Mouse (Mus musculus) lung, postnatal 25 days (tissue): Measurements from ENCODE around the gene Olfr539.
"Not testable (repeated sequence)": the region's sequence is repeated elsewhere in the genome, so short reads cannot be mapped to it uniquely, and the experiment has no call there.

Experiments used
- DNase-seq: peaks from one replicate; pipeline ENCODE4 v3.0.0; 2022; ENCODE audit warnings: low spot score

Gene Olfr539

GRCm38 (mm10) chr7:140659630-140660029 lies at the start of gene Olfr539:
Gene Olfr539, plus strand, starts transcription at chr7:140659930.
- DNase-seq = no peak

- not testable (repeated sequence) for DNase-seq
These were observed 31.1 kb upstream of the Olfr539 start, which contains the start of gene Olfr61 for GRCm38 (mm10) chr7:140628670-140629069. Gene Olfr61, plus strand, starts transcription at chr7:140628970.

- DNase-seq = no peak
These were observed 29.2 kb upstream of the Olfr539 start for GRCm38 (mm10) chr7:140630559-140630958.

GRCm38 (mm10) chr7:140646152-140646551 lies 13.6 kb upstream of the Olfr539 start, which contains the start of gene Olfr53:
Gene Olfr53, plus strand, starts transcription at chr7:140646452.
- no peak for DNase-seq

DNA sequence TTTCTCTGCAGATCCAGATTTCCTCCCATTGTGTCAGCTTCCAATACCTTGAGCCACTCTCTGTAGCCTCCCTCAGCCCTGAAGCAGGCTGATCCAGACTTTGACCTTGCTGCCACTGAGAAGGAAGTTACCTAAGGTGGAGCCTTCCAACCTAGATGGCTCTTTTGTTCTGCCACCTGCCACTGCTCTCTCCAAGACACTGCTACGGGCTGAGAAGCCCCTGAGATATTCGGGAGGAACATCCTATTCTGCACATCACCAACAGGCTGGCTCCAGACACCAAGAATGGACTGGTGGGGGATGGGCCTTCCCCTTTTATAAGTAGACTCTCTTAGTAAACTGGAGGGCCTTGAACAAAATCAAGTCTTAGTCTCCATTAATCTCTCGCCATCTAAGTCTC lies 11.0 kb downstream of the Olfr539 start:
- not testable (repeated sequence) for DNase-seq

DNA sequence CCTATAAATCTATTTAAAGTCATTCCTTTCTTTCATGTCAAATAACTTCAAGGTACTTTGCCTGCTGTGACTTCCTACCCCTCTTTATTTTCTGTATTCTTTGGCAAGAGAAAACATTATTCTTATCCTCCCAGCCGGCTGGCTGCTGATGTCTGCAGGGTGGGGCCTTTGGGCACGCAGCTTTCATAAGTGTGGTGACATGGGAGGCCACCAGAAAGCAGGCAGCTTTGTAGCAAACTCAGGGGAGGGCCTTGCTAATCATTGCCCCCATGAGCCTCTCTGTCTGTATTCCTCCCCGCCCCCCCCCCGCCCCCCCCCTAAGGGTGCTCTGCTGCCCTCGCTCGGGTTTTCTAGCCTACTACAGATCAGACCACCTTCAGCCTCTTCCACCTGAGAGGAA lies 16.1 kb downstream of the Olfr539 start:
- no peak for DNase-seq

DNA sequence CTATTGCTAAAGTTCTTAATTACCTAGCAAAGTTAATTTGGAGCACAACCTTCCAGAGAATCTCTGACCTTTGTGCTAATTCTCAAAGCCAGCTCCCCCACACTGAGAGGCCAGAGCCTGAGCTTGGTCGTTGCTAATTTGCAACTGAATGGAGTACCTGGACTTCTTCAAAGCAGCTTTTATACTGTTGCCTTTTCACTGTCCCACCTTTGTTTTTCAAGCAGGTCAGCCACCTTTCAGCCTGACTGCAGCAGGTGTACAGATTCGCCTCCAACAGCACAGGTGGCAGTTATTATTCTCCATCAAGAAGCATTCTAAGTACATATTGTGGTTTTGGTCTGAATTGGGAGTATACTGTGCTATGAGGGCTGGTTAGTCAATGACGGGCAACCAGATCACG lies 19.9 kb downstream of the Olfr539 start:
- DNase-seq = not testable (repeated sequence)

- DNase-seq = no peak
These were observed 21.9 kb downstream of the Olfr539 start, which contains the start of gene Olfr45 for GRCm38 (mm10) chr7:140681651-140682050. Gene Olfr45, plus strand, starts transcription at chr7:140681951.

GRCm38 (mm10) chr7:140696967-140697366 lies 37.2 kb downstream of the Olfr539 start, which contains the start of gene Olfr541:
Gene Olfr541, plus strand, starts transcription at chr7:140697267.
- DNase-seq = no peak

- DNase-seq = no peak
These were observed 46.6 kb downstream of the Olfr539 start for GRCm38 (mm10) chr7:140706348-140706747.

DNA sequence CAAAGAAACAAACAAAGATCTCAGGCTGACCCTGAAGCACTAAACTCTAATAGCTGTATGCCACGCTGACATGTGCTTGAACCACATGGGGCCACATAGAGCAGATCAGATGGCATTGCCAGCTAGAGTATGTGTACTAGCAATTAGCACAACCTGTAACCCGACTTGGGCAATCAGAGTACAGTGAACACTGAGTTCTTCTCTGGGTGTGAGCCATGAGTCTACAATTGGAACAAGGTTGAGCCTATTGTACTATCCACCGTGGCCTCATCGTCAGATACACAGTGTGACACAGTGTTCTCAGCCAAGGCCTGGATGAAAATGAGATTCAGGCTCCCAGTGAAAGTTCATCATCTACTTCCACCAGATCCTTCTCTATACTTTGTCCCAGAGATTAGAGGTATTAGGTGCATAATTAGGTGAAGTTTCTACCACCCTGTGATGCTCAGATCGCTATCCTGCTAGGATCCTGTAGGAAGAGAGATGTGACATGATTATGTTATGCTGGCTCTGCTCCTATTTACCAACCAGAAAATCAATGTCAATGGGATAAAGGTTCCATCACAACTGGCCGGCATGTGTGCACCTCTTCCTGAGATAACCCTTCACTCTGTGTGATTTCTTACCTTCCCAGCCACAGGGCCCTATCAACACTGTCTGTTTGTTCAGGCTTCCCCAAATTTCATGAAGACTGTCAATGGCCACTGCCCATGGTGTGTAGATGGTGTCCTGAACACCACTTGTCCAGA lies 48.0 kb downstream of the Olfr539 start:
- no peak for DNase-seq

DNA sequence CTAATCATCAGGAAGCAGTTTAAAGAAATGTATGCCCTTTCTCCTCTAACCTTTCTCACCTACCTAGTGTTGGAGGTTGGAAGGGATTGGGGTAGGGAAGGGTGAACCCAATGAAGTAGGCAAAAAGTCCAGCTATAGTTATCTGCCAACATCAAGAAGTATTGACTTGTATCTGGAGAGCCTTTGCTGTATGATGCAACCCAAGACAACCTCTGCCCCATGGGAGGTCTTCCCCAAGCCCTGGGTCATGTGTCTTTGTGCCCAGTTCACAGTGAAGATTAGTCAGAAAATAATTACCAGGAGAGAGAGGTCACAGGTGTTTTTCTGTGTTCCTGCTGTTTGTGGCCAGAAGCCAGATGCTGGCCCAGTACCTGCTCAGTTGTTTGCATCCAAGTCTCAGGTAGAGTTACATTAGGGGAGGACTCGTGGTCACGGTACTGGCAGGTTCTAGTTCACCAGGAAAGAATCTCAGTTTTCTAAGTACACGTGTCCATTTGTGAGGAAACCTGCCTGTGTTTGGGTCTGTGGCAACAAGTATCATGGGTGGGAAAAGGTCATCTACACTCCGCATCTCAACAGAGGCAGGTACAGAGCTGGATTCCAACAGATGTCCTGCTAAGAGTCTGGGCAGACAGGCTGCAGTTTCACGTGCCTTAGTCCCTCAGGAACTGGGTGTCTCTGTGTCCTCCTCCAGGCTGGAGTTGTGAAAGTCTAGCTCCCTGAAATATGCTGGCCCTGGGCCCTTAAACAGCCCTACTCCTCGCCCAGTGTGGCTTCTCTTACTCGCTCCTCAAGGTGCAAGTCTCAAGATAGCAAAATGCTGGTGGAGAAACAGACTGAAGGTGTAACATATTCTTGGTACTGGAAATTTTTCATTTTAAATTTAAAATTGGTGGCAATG lies 57.7 kb downstream of the Olfr539 start:
- no peak for DNase-seq

DNA sequence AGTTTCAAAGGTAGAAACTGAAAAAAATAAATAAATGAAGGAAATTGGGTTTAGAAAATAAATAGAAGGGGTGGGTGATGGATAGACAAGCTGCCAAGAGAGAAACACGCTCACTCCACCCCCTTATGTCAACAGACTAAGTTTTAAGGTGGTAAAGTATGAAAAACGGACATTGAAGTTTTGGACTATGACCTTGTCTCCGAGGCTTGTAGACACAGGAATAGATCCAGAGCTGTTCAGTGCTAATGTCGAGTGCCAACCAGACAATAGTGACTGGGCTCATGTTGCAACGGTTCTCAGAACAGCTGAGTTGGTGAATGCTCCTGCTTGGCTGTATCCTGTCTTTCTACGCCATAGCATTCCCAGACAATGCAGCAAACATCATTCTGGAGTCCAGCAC lies 61.4 kb downstream of the Olfr539 start:
- DNase-seq = no peak

DNA sequence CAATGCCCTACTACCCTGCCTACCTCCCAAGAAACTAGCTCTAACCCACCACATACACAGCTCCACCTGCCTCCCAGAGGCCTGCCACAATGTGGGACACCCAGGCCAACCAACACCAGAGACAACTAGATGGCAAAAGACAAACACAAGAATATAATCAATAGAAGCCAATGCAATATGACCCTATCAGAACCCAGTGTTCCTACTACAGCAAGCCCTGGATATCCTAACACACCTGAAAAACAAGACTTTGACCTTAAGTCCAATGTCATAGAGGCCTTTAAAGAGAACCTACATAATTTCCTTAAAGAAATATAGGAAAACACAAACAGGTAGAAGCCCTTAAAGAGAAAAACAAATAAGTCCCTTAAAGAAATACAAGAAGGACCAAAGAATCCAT lies 65.8 kb downstream of the Olfr539 start:
- no peak for DNase-seq
